Mouse (Mus musculus) cerebellum, postnatal 10 days (tissue): ENCODE measurements around the gene Aff3.
A peak's percentile ranks its signal among the peaks of the same experiment; 100 is the strongest.

Experiments
- DNase-seq, 2 experiments: peaks; one replicate each; pipeline ENCODE4 v3.0.0; 2021; ENCODE audit warnings: mixed read lengths in 2 of 2

The Aff3 gene

GRCm38 (mm10) chr1:38132942-38133341 lies 531.8 kb downstream of the Aff3 start:
- no peak for DNase-seq

DNA sequence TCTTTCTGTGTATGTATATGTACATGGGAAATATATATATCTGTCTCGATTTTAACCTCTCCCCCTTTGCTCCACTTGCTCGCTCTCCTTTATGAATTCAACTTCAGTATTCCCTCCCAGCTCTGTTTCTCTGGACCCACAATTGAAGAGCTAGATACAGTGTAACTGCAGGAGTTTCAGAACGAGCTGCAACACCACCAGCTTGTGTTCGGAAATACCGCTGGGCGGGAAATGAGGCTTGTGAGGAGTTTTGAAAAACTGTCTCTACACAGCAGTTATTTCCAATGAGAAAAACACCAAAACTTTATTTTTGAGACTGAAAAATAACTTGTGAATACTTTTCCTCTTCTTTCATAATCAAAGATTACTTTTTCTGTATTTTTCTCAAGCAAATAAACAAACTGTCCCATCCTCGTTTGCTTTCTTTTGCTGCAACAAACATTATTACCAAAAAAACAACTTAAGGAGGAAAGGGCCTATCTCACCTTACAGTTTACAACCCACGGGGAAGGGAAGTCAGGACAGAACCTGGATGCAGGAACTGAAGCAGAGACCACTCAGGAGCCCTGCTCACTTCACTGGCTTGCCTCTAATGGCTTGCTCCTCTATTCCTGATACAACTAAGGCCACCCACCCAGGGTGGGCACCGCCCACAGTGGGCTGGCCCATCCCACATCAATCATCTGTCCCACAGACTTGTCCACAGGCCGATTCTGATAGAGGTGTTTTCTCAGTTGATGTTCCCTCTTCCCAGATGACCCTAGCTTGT lies 533.9 kb downstream of the Aff3 start:
- peak; percentile 9 to 18 for DNase-seq

GRCm38 (mm10) chr1:38129501-38130267 lies 535.1 kb downstream of the Aff3 start, which contains the start of gene Rev1:
Gene Rev1 (minus strand): TSS chr1:38129801.
- peak; percentile 98 to 99 for DNase-seq

GRCm38 (mm10) chr1:38128919-38129436 lies 535.8 kb downstream of the Aff3 start:
- peak; percentile 74 to 75 for DNase-seq
